Mouse (Mus musculus): ENCODE measurements around the gene Casp7. TPM values are rescaled to one million over a fixed set of nuclear protein-coding genes. Genes with fewer than 3 reads are reported as not detected.
"Not testable (repeated sequence)": the region's sequence is repeated elsewhere in the genome, so short reads cannot be mapped to it uniquely, and the experiment has no call there.

Casp7 gene
- polyA plus RNA-seq, 1 experiment from 2014 or later, result 26.4 TPM

DNA sequence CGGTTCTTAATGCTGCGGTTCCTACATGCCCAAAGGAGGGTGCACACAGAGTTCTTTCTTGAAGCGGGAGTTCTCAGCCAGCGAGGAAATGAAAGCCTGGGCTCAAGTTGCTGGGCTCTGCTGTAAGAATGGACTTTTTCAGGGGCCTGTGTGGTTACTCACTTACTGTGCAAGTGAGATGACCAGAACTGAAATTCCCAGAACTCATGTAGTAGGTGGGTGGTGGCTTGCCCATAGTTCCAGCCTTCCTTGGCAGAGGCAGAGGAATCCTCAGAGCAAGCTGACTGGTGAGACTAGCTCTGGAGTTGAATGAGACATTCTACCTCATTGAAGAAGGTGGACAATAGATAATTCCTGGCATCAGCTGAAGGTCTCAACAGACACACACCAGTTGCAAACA, 8.9 kb downstream of the Casp7 start:
- Histone ChIP-seq H3K36me3 (ENCODE audit: control insufficient read depth, insufficient read depth, low read length) (peaks cover 12% of the 10 kb centered on the region; the same call in 1 of the 2 replicates), H3K4me2 (no peak overlapping the region), H3K4me3 (ENCODE audit: low read depth, low read length) (no peak overlapping the region), H3K27ac (ENCODE audit: low read depth, low read length) (no peak overlapping the region), H3K9me3 (ENCODE audit: control insufficient read depth, low read length) (no peaks in the 10 kb centered on the region), H3K4me1 (replicated peaks; ENCODE audit: control insufficient read depth, insufficient read depth, low read length) (no peaks in the 10 kb centered on the region; the same call in 1 of the 2 replicates), H3K9ac (ENCODE audit: low read depth, low read length) (no peak overlapping the region), H3K27me3 (replicated peaks; ENCODE audit: control insufficient read depth, insufficient read depth, low read length) (no peaks in the 10 kb centered on the region)
- WGBS, result 92% methylated on average over 4 of the region's 4 CpGs
- DNase-seq (ENCODE audit: low spot score), result no peak
- ATAC-seq (replicated peaks; ENCODE audit: low FRiP score), result no peak

DNA sequence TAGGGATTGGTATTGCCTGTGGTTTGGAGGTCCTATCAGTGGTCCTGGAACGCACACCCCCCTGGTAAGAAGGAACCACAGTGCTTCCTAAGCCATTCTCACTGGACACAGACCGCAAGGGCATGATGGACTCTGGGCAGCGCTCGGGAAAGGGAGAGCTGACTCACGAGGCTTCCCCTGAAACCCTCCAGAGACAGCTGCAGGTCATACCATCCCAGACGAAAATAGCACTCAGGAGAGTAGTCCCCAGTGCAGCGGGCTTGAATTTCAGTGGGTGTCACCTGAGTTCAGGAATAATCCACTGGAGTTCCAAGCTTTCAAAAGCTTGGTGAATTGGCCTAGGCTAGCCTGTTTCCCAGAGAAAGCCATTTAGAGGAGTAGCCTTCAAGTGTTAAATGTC, 9.7 kb downstream of the Casp7 start:
- no peaks in the 10 kb centered on the region for H3K9me3 ChIP-seq (ENCODE audit: control insufficient read depth, low read length)
- H3K9ac ChIP-seq (ENCODE audit: low read depth, low read length), result no peak overlapping the region
- H3K4me2 ChIP-seq, result no peak overlapping the region
- DNase-seq (ENCODE audit: low spot score), result no peak
- H3K27me3 ChIP-seq (replicated peaks; ENCODE audit: control insufficient read depth, insufficient read depth, low read length), result no peaks in the 10 kb centered on the region
- no peak overlapping the region for H3K27ac ChIP-seq (ENCODE audit: low read depth, low read length)
- WGBS, result 94% methylated on average over 7 of the region's 7 CpGs
- H3K4me1 ChIP-seq (replicated peaks; ENCODE audit: control insufficient read depth, insufficient read depth, low read length), result no peaks in the 10 kb centered on the region
- peaks cover 10% of the 10 kb centered on the region; the same call in 1 of the 2 replicates for H3K36me3 ChIP-seq (ENCODE audit: control insufficient read depth, insufficient read depth, low read length)
- H3K4me3 ChIP-seq (ENCODE audit: low read depth, low read length), result no peak overlapping the region
- no peak for ATAC-seq (replicated peaks; ENCODE audit: low FRiP score)

DNA sequence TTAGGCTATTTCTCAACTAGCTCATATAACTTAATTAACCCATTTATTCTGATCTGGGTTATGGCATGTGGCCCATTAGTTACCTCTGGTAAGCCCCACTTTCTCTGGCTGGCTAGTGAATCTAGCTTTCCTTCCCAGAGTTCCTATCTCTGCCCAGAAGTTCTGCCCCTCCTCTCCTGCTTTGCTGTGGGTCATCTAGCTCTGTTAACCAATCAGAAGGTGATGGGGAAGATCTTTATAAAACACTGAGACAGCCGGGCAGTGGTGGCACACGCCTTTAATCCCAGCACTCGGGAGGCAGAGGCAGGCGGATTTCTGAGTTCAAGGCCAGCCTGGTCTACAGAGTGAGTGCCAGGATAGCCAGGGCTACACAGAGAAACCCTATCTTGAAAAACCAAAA, 13.0 kb downstream of the Casp7 start:
- ATAC-seq (replicated peaks; ENCODE audit: low FRiP score); H3K36me3 ChIP-seq (ENCODE audit: control insufficient read depth, insufficient read depth, low read length): not testable (repeated sequence)
- 90% methylated on average over 4 of the region's 4 CpGs for WGBS

DNA sequence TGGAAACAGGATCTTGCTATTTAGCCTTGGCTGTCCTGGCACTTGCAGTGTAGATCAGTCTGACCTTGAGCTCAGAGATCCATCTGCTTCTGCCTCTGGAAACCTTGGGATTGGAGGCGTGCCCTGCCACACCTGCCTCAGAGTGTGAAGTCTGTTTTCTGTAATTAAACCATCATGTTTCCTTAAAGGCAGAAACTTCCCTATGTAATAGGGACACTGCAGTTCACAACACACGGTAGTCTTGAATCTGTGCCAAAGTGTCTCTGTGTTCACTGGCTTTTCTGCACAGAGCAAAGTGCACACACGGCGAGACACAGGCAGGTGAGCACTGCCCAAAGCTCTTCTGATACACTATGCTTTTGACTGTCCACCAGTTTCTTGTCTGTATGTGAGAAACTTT, 21.5 kb downstream of the Casp7 start:
- no peak for ATAC-seq (replicated peaks; ENCODE audit: low FRiP score)
- H3K27me3 ChIP-seq (replicated peaks; ENCODE audit: control insufficient read depth, insufficient read depth, low read length), result no peaks in the 10 kb centered on the region
- WGBS, result 84% methylated on average over 4 of the region's 4 CpGs
- H3K4me1 ChIP-seq (replicated peaks; ENCODE audit: control insufficient read depth, insufficient read depth, low read length), result no peaks in the 10 kb centered on the region
- H3K4me3 ChIP-seq (ENCODE audit: low read depth, low read length), result no peak overlapping the region
- H3K27ac ChIP-seq (ENCODE audit: low read depth, low read length), result no peak overlapping the region
- no peaks in the 10 kb centered on the region for H3K9me3 ChIP-seq (ENCODE audit: control insufficient read depth, low read length)
- no peaks in the 10 kb centered on the region for H3K36me3 ChIP-seq (ENCODE audit: control insufficient read depth, insufficient read depth, low read length)
- no peak for DNase-seq (ENCODE audit: low spot score)
- H3K9ac ChIP-seq (ENCODE audit: low read depth, low read length), result no peak overlapping the region
- no peak overlapping the region for H3K4me2 ChIP-seq

More for the DNA sequence above, 13.0 kb downstream of the Casp7 start:
- not testable (repeated sequence) for H3K4me2 ChIP-seq; H3K4me1 ChIP-seq (replicated peaks; ENCODE audit: control insufficient read depth, insufficient read depth, low read length); DNase-seq (ENCODE audit: low spot score); H3K9ac ChIP-seq (ENCODE audit: low read depth, low read length); H3K9me3 ChIP-seq (ENCODE audit: control insufficient read depth, low read length); H3K27ac ChIP-seq (ENCODE audit: low read depth, low read length); H3K4me3 ChIP-seq (ENCODE audit: low read depth, low read length); H3K27me3 ChIP-seq (replicated peaks; ENCODE audit: control insufficient read depth, insufficient read depth, low read length)

DNA sequence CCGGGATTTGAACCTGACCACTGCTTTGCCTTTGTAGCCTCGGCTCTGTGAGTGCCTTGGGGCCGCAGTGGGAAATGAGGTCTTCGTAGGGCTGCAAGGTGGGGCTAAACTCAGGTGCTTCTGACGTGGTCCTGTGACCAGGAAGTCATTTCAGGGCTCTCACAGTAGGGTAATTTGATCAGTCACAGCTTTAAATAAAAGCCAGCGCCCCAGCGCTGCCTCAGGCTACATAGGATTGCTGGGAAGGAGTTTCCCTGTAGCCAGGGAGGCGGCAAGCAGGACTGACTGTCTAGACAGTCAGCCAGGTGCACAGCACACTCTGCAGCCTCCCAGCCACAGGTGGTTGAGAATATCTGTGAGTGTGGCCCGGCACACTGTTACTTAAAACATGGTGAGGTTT, 22.5 kb downstream of the Casp7 start:
- H3K9ac ChIP-seq (ENCODE audit: low read depth, low read length), result no peak overlapping the region
- H3K36me3 ChIP-seq (ENCODE audit: control insufficient read depth, insufficient read depth, low read length), result no peaks in the 10 kb centered on the region
- H3K27me3 ChIP-seq (replicated peaks; ENCODE audit: control insufficient read depth, insufficient read depth, low read length), result no peaks in the 10 kb centered on the region
- H3K9me3 ChIP-seq (ENCODE audit: control insufficient read depth, low read length), result no peaks in the 10 kb centered on the region
- WGBS, result 80% methylated on average over 9 of the region's 9 CpGs
- H3K4me3 ChIP-seq (ENCODE audit: low read depth, low read length), result no peak overlapping the region
- DNase-seq (ENCODE audit: low spot score) (no peak), ATAC-seq (replicated peaks; ENCODE audit: low FRiP score) (no peak)
- no peak overlapping the region for H3K4me2 ChIP-seq
- no peak overlapping the region for H3K27ac ChIP-seq (ENCODE audit: low read depth, low read length)
- no peaks in the 10 kb centered on the region for H3K4me1 ChIP-seq (replicated peaks; ENCODE audit: control insufficient read depth, insufficient read depth, low read length)

DNA sequence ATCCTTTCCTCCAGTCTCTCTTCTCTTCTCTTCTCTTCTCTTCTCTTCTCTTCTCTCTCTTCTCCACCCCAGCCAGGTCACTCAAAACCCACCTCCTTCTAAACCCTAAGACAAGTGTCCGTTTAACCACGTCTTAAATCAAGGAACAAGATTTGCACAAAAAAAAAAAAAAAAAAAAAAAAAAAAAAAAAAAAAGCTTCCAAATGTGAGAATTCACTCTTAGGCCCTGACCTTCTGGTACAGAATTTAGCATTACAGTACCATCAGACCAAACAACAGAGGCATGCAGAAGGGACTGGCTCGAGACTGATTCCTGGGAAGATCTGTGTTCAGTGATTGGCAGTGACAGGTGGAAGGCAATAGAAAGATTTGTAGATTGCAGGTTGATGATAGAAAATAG, 23.4 kb downstream of the Casp7 start:
- Histone ChIP-seq H3K36me3 (ENCODE audit: control insufficient read depth, insufficient read depth, low read length) (no peaks in the 10 kb centered on the region), H3K27ac (ENCODE audit: low read depth, low read length) (no peak overlapping the region), H3K27me3 (replicated peaks; ENCODE audit: control insufficient read depth, insufficient read depth, low read length) (no peaks in the 10 kb centered on the region), H3K4me2 (no peak overlapping the region), H3K9me3 (ENCODE audit: control insufficient read depth, low read length) (no peaks in the 10 kb centered on the region), H3K9ac (ENCODE audit: low read depth, low read length) (no peak overlapping the region), H3K4me3 (ENCODE audit: low read depth, low read length) (no peak overlapping the region), H3K4me1 (replicated peaks; ENCODE audit: control insufficient read depth, insufficient read depth, low read length) (no peaks in the 10 kb centered on the region)
- no peak for DNase-seq (ENCODE audit: low spot score)
- ATAC-seq (replicated peaks; ENCODE audit: low FRiP score), result no peak
- WGBS, result 85% methylated on average over 3 of the region's 3 CpGs

DNA sequence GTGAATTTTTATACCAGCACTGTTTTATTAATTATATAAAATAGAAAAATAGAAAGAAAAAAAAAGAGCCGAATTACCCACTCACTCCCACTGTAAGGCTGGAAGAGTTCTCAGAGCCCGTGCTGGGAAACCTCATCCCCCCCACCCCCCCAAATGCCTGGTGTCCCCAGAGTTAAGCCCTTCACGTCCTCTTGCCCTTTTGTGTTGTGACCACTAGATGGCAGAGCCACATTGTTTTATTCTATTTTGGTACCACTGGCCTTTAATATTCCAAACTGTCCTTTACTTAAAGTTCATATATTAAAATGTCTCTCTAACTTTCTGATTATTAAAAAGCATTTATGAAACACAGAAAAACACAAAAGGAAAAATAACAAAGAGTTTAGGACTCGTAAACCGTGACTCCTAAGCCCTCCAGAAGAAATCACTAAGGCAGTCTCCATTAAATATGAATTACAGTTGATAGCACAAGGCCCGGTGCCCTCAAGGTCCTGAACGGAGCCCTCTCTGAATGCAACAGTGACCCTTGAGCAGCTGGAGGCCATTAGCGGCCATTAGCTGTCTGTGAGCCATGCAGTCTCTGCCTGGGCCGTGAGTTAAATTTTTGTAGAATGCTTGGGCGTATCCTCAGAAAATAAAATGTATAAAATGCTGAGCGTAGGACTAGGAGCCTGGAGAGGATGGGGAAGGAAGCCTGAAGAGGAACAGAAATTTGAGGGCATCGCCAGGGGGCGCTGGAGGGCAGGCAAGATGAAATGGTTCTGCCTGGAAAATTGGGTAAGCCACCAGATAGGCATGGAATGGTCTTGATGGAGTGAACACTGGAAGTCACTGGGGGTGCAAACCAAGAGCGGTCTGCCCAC, 25.8 kb downstream of the Casp7 start:
- no peaks in the 10 kb centered on the region for H3K36me3 ChIP-seq (ENCODE audit: control insufficient read depth, insufficient read depth, low read length)
- 46% methylated on average over 14 of the region's 14 CpGs for WGBS
- no peak overlapping the region for H3K27ac ChIP-seq (ENCODE audit: low read depth, low read length)
- H3K4me2 ChIP-seq, result no peak overlapping the region
- no peaks in the 10 kb centered on the region for H3K9me3 ChIP-seq (ENCODE audit: control insufficient read depth, low read length)
- H3K27me3 ChIP-seq (replicated peaks; ENCODE audit: control insufficient read depth, insufficient read depth, low read length), result no peaks in the 10 kb centered on the region
- H3K4me3 ChIP-seq (ENCODE audit: low read depth, low read length), result no peak overlapping the region
- DNase-seq (ENCODE audit: low spot score) (peak; percentile 72), ATAC-seq (replicated peaks; ENCODE audit: low FRiP score) (no peak)
- H3K4me1 ChIP-seq (replicated peaks; ENCODE audit: control insufficient read depth, insufficient read depth, low read length), result no peaks in the 10 kb centered on the region
- no peak overlapping the region for H3K9ac ChIP-seq (ENCODE audit: low read depth, low read length)

DNA sequence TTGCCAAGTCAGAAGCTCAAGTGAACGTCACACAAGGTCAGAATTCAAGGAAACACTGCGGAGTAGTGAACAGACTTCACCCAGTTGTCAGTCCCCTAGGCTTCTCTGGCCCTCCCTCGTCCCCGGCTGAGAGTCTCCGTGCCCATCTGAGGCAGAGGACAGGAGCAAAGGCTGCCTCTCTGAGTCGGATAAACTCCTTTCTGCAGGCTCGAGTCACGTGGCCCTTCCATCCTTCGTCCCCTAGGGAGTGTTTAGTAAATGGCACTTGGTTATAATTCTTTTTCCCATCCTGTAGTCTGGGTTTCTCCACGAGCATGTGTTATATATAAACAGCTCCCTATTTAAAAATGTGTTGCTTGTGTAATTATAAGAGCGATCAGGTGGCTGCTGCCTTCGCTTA, 26.4 kb downstream of the Casp7 start:
- H3K9me3 ChIP-seq (ENCODE audit: control insufficient read depth, low read length), result no peaks in the 10 kb centered on the region
- no peak for DNase-seq (ENCODE audit: low spot score)
- no peak overlapping the region for H3K4me3 ChIP-seq (ENCODE audit: low read depth, low read length)
- WGBS, result 78% methylated on average over 12 of the region's 12 CpGs
- no peak overlapping the region for H3K9ac ChIP-seq (ENCODE audit: low read depth, low read length)
- H3K27me3 ChIP-seq (replicated peaks; ENCODE audit: control insufficient read depth, insufficient read depth, low read length), result no peaks in the 10 kb centered on the region
- no peak overlapping the region for H3K27ac ChIP-seq (ENCODE audit: low read depth, low read length)
- H3K4me2 ChIP-seq, result no peak overlapping the region
- ATAC-seq (replicated peaks; ENCODE audit: low FRiP score), result no peak
- H3K4me1 ChIP-seq (replicated peaks; ENCODE audit: control insufficient read depth, insufficient read depth, low read length), result no peaks in the 10 kb centered on the region
- no peaks in the 10 kb centered on the region for H3K36me3 ChIP-seq (ENCODE audit: control insufficient read depth, insufficient read depth, low read length)
